Mouse (Mus musculus) brown adipose tissue, adult 24 weeks (tissue): ENCODE measurements at regions not wholly inside any gene's neighbourhood (a gene's known extent, or its start where the extent isn't known, plus 50 kb on each side); places are given as distances from the start of the nearest gene placed in this dataset.
A peak's percentile ranks its signal among the peaks of the same experiment; 100 is the strongest.

Experiments
- H3K27ac ChIP-seq: fragments of 200-500 bp; replicated peaks from 2 replicates; pipeline ENCODE4 v1.5.1; 2012; ENCODE audit warnings: low read depth, mild to moderate bottlenecking, low read length
- H3K4me1 ChIP-seq: fragments of 200-500 bp; 2 replicates; pipeline ENCODE4 v1.6.1; 2012; ENCODE audit warnings: low read length, mixed read lengths; ENCODE audit not compliant: control insufficient read depth, insufficient read depth, insufficient read length
- H3K4me3 ChIP-seq: fragments of 200-500 bp; 2 replicates; pipeline ENCODE4 v1.5.1; 2012; ENCODE audit warnings: low read depth, mild to moderate bottlenecking, low read length, moderate library complexity; ENCODE audit not compliant: insufficient read depth

DNA sequence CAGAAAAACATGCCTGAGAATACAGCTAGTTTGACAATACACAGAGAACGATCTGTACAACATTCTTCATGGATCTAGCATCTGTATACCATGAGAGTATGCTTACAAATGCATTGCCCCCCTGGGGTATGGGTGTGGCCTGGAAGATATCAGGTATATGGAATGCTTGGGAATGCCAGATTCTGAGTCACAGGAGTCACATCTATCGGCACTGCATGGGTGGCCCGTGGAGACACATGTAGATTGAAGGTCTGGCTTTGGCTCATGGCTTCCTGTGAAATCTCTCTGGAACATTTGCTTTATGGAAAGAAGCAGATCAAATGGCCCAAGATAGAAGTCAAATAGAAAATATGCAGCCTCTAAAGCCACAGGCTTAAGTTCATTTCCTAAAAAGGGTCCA is 59.6 kb downstream of the Kcne4 start:
- Histone ChIP-seq H3K4me3 (no peak overlapping the region), H3K27ac (no peak overlapping the region), H3K4me1 (no peaks in the 10 kb centered on the region)

DNA sequence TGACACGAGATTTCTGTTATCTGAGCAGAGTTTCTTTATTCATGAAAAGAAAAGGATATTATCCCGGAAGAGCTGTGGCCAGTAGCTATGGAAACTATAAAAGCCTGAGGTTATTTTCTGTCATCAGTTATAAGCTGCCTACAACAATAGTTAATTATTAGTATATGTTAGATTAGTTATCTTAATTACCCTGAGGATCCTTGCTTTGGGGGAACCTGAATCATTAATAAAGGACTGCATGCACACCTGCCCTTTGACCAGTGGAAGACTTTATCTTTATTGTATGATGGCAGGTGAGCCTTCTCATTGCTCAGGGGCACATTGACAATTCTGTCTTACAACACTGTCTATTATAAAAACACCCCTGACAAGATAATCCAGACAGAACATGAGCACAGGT is 62.7 kb downstream of the Kcne4 start:
- H3K27ac ChIP-seq: no peak overlapping the region
- no peak overlapping the region for H3K4me3 ChIP-seq
- H3K4me1 ChIP-seq: peaks cover 2% of the 10 kb centered on the region; the same call in 1 of the 2 replicates

DNA sequence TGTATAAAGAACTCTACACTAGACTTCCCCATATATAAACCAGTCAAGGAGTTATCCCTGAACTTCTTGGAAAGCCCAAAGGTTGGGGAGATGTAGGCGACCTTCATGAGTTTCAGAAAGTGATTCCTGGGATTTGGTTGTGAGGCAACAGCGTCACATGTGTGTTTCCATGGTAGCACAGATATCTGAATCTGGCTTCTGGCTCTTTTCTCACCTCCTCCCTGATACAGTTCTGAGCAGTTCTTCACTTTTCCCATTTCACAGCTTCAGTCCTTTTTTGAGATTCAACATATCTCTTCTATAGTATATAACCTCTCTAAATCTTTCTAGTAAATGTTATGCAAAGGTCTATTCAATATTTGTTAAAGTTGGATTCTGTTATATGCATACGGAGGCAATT is 65.9 kb downstream of the Kcne4 start:
- peaks cover 2% of the 10 kb centered on the region; the same call in 1 of the 2 replicates for H3K4me1 ChIP-seq
- no peak overlapping the region for H3K4me3 ChIP-seq
- no peak overlapping the region for H3K27ac ChIP-seq

DNA sequence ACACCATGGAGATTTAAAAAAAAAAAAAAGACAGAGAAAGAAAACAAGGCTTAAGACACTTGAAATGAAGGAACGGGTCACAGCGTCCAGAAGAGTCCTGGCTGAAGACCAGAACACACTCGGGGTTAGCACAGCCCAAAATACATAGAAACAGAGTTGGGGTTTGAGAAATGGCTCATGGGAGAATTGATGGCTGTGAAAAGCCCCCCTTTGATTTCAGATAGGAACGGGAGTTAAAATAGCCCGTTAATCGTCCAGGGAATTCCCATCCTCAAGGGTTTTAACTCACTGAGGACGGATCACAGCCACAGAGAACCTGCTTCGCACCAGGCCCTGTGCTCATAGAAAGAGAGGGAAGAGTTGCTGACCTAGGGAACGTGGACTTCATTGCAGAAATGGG is 72.7 kb downstream of the Kcne4 start:
- Histone ChIP-seq H3K4me3 (no peak overlapping the region), H3K27ac (no peak overlapping the region), H3K4me1 (no peaks in the 10 kb centered on the region)

DNA sequence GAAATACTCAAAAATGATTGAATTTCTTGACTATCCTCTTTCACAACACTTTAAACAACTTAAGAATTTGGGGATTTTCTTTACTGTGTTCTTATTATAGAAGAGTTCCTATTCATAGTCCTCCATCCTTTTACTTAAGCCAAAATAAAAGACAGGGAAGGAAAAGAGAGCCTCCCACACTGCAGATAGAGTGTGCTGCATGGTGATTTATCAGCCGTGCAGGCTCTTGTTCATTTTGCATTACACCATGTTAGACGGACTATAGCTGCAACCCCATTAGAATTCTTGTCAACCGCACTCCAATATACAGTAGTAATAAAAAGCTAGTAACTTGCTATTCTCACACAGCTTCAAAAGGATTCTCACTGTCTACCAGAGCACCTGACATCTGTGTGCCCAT is 74.8 kb downstream of the Kcne4 start:
- Histone ChIP-seq H3K4me3 (no peak overlapping the region), H3K4me1 (no peaks in the 10 kb centered on the region), H3K27ac (no peak overlapping the region)

DNA sequence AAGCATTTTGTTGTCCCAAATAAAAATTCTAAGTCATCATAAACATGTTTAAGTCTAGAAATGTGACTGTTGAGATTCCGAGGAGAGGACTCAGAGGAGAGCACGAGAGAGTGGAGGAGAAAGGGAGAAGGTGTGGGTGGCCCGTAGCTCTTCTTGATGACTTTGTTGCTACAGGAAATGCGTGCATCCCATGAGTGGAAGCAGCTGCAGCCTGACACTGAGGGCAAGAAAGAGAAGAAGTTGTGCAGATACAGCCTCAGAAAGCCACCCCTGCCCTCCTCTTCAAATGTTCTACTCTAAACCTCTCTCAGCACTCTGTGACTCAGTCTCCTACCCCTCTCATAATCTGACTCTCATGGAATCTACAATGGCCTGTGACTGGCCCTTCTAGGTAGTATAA is 77.7 kb downstream of the Kcne4 start:
- H3K4me1 ChIP-seq: no peaks in the 10 kb centered on the region
- H3K4me3 ChIP-seq: no peak overlapping the region
- no peak overlapping the region for H3K27ac ChIP-seq

DNA sequence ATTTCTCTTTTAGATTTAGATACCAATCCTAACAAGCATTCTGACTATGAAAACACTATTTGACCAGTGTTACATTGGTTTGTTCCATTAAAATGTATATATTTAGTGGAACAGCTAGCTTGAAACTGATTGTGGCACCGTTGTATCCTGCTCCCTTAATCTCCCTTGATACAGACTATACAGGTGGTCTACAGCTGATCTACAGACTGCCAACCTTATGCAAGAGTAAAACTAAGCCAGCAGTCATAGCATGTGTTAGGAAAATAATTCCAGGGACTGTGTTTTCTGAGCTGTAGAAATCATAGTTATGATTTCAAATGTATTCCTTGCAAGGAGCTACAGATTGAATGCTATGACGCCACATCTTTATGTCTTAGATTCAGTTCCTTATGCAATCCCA is 78.6 kb downstream of the Kcne4 start:
- Histone ChIP-seq H3K4me3 (no peak overlapping the region), H3K4me1 (no peaks in the 10 kb centered on the region), H3K27ac (no peak overlapping the region)

DNA sequence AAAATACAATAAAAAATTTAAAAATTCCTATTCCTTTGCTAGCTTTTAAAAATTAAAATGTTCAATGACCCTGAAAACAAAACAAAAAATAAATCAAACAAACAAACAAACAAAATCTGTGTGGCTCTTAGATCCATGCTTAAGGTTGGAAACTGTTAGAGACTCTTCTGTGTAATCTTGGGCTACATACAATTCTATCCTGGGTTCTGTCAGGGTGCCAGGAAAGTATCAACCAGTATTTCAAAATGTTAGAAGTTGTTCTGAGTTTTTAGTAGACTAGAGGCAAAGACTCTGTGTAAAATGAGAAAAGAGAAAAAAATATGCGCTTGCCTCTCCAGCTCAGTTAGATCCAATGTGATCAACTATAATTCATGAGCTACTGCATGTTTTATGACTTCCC is 91.0 kb downstream of the Kcne4 start:
- peaks cover 5% of the 10 kb centered on the region; the same call in 1 of the 2 replicates for H3K4me1 ChIP-seq

DNA sequence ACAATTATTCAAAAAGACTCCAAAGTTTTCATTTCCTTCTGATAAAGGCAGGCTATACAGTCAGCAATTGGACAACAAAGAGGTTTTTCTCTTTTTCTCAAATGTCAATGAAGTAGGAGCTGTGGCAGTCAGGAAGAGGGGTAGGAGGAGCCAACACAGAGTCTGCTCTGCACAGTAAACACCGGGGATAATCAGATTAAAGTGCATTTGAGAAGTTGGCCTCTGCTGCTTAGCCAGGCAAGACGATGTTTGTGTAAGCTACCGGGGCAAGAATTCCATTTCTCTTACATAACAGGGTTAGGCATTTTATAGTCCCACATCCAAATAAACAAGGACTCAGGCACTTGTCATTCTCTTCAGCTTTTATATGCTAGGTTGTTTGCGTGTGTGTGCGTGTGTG is 91.4 kb downstream of the Kcne4 start:
- H3K4me1 ChIP-seq: peaks cover 5% of the 10 kb centered on the region; the same call in 1 of the 2 replicates
- H3K27ac ChIP-seq: peak overlapping the region; percentile 80
- H3K4me3 ChIP-seq: no peak overlapping the region

More for the DNA sequence above, 91.0 kb downstream of the Kcne4 start:
- Histone ChIP-seq H3K27ac (peak overlapping the region; percentile 80; the same call in 1 of the 2 replicates), H3K4me3 (no peak overlapping the region)

DNA sequence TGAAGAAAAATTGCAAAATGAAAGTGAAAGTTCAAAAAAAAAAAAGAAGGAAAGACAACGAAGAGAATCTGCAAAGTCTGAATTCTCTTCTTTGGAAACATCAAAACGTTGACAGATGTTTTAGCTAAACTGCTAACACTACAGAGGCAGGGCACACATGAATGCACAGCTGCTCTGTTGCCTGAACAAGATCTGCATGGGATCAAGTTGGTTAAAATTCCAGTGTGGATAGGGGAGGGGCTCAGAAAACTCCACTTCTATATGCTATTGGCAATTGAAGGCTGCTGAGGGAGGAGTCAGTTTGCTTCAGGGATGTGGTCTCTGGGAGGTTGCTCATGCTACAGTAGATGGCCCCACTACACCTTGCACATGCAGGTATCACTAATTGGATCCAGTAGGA is 97.2 kb downstream of the Kcne4 start:
- Histone ChIP-seq H3K4me1 (no peaks in the 10 kb centered on the region), H3K27ac (no peak overlapping the region), H3K4me3 (peak overlapping the region; percentile 42; the same call in 1 of the 2 replicates)

DNA sequence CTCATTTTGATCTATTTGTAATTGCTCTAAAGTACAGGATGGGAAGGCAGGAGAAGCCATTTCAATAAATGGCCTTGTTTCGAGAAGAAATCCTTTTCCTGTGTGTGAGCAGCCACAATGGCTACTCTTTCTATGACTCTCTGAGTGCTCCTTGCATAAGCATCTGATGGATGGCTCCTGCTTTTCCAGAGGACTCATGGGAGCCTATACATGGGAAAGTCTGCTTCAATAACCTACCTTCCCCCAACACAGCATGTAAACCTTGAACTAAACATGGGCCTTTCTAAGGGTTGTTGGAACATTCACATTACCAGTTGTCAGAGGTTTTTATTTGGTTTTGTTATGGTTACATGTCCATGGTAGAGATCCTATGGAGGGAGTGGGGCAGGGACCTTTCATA is 103.3 kb downstream of the Kcne4 start:
- H3K4me3 ChIP-seq: no peak overlapping the region
- H3K27ac ChIP-seq: no peak overlapping the region
- no peaks in the 10 kb centered on the region for H3K4me1 ChIP-seq

DNA sequence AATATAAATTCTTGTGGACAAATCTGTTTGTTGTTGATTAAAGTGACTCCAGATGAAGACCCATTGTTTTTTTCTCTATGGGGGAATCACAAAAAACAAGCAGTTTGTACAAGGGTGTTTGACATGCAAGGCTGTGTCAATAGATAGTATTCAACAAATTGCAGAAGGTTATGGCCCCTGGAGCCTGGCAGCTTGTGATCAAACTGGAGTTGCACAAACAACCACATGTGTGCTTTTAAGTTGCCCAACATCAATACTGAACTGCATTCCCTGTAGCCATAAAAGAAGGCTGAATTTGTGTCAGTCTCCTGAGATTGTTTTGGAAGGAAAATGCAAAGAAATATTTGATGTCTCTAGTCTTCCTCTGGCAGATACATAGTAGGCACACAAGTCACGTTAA is 113.4 kb downstream of the Kcne4 start:
- no peak overlapping the region for H3K4me3 ChIP-seq

DNA sequence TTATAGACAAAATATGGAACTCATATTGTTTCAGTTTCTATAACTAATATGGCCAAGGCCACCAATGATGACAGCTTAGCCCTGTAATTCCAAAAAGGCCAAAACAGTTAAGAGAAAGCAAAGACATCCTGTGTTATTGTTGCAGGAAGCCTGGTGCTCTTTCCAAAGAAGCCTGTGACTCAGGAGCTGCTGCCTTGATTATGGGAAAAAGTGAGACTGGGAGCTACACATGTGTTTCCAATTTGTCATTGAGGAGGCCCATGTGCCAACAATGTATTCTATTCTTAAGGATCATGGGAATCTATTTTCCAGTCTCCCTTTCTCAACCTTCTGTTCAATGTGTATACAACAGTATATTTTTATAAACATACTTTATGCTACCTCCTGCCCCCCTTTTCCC is 123.3 kb downstream of the Kcne4 start:
- Histone ChIP-seq H3K4me3 (no peak overlapping the region), H3K27ac (no peak overlapping the region), H3K4me1 (no peaks in the 10 kb centered on the region)

More for the DNA sequence above, 113.4 kb downstream of the Kcne4 start:
- Histone ChIP-seq H3K27ac (no peak overlapping the region), H3K4me1 (no peaks in the 10 kb centered on the region)

DNA sequence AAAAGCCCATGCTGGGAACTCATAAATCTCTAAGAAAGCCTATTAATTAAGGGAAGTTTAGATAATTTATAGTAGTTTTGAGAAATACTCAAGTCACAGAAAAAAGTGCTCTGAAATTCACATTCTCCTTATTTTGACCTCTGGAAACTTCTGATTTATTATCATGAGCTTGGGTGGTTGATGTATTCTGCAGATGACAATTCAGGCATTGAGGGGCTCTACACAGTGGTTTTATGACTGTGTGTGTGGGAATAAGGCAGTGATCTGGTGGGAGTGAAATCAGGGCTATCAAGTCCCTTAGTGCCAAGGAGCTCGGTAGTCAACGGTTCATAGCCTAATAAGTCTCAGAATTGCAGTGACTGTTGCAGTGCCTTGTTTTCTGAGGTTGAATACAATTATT is 129.0 kb downstream of the Kcne4 start:
- Histone ChIP-seq H3K27ac (no peak overlapping the region), H3K4me3 (no peak overlapping the region), H3K4me1 (no peaks in the 10 kb centered on the region)

DNA sequence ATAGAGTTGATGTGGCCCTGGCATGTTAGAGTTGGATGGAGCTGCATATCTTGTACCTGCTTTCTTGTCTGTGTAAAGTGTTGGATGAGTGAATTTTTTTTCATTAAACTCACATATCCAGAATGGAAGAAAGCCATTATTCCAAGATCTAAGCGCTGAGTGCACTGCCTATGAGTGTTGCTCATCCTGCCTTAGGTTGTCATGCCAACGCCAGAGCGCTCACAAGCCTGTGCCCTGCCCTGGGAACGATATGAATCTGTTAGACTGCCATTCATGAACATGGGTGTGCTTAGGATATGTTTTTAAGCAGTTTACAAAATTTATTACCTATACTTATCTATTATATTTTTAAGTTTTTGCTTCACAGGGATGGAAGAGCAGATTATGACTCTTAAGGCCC is 163.5 kb downstream of the Kcne4 start:
- no peaks in the 10 kb centered on the region for H3K4me1 ChIP-seq
- H3K27ac ChIP-seq: no peak overlapping the region
- H3K4me3 ChIP-seq: no peak overlapping the region
